Mouse (Mus musculus) adrenal gland, adult 8-10 months (tissue): ENCODE results near the gene Ppil4. TPM values are rescaled to one million over a fixed set of nuclear protein-coding genes. Genes with fewer than 3 reads are reported as not detected.
A peak's percentile ranks its signal among the peaks of the same experiment; 100 is the strongest.

Source experiments
- DNase-seq: peaks from one replicate; pipeline ENCODE4 v3.0.0; 2022
- total RNA-seq, 4 experiments: library from RNA; stranded (reverse); gene quantifications; 2 replicates each; pipeline ENCODE4 v1.2.4; 2022

Gene Ppil4
- total RNA-seq, 4 experiments from 2014 or later: 22.4 to 34.8 (median 27.5) TPM

DNA sequence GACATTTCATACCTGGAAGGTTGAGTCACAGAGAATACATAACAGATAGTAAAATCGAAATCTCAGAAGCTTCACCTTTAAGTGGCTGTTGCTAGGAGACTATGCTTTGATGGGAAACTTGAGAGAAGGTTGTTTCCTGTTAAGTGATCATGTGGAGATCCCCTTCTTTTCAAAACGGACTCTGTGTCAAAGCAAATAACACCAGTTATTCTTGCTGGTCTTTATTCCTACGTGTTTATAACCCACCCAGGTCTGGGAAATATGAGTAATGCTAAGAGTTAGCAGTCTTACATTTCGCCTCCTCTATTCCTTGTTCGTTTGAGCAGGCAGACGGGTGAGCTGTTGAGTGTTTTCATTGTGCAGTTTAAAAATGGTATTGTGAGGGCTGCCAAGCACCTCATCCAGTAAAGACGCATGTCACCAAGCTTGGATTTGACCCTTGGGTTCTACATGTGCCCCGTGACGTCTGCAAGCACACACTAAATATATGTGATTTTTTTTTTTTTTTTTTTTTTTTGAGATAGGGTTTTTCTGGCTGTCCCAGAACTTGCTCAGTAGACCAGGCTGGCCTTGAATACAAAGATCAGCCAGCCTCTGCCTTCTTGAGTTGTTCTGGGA, 32.1 kb downstream of the Ppil4 start:
- no peak for DNase-seq

DNA sequence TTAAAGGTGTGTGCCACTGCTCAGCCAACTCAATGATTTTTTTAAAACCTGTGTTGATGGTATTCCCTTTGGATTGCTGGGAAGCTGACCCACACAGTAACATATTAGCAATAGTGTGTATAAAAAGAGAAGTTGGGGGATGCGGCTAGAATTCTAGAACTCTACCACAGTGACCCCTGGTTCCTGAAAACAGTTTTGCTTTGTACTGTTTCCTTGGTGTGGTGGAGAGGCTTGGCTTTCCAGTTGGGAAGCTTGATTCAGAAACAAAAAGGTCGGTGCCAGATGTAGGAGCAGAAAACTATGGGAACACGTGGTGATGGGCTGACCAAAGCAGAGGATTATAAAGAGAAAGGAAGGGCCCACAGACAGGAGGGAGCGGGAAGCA, 32.6 kb downstream of the Ppil4 start:
- DNase-seq: no peak

DNA sequence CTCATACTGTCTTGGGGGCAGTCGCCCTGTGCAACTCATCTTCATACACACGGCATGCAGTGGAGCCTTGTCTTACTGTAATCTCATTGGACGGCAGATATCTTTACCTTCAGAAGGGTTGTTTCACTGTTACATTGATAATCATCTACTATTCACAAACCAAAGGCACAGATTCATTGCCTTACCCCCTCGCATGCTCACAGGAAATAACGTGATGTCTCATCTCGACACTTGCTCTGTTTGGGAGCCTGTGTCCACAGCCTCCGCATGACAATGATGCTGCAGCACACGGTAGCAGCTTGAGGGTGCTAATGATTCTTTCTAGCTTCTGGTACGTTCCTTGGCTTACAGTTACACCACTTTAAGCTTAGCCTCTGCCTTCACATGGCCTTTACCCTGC, 33.4 kb downstream of the Ppil4 start:
- DNase-seq: no peak

DNA sequence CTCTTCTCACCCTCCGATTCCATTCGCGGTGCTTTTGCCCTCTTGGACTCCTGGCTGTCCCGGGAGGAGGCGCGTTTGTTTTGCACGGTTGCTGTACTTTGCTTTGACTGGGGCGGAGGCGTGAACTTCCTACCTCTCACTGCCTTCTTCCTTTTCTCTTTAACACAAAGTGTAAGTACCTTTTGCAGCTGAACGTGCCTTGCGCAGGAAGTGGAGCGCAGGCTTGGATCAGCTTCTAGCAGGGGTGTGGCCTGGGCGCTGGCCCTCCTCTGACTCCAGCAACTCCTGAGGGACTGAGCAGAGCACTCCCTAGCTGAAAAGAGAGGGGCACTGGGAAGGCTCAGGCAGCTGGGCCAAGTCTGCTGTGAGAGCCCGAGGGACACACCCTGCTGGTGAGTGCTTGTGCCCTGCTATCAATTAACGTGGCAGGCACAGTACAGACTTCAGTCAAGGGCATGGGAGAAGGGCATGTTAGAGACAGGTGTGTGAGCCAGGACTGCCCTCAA, 39.5 kb downstream of the Ppil4 start, which contains the start of gene Zc3h12d:
Gene Zc3h12d (plus strand): TSS at position 300 of the 506 bp plus-strand sequence.
- no peak for DNase-seq

DNA sequence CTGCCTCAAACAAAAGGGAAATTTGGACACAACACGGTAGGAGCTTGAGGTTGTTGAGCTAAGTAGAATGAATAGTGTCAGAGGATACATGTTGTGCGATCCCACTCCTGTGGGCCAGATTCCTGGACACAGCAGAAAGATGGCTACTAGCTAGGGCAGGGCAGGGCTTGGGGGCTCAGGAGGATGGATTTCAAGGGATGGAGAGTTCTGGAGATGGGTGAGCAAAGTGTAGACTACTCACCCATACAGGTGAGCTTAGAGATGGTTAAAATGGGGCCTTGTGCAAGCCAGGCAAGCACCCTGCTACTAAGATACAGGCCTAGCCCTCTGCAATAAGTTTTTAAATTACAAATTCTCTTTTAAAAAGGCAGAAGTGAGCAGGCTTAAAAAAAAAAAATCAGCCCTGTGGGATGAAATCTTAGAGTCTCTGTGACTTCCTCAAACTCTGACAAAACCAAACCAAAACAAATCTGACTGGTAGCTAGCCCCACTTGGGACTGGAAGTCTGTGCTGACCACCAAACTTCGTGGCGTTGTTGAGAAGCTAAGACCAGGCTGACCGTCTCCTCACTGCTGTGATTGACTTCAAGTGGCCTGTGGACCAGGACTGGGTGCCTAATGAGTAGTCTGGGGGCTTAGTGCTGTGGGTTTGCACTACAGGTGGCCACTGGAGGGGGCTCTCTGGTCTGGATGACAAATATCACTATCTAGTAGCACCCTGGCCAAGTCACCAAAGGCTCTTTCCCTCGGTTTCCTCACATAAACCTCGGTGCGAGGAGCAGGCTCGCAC, 40.9 kb downstream of the Ppil4 start:
- no peak for DNase-seq

DNA sequence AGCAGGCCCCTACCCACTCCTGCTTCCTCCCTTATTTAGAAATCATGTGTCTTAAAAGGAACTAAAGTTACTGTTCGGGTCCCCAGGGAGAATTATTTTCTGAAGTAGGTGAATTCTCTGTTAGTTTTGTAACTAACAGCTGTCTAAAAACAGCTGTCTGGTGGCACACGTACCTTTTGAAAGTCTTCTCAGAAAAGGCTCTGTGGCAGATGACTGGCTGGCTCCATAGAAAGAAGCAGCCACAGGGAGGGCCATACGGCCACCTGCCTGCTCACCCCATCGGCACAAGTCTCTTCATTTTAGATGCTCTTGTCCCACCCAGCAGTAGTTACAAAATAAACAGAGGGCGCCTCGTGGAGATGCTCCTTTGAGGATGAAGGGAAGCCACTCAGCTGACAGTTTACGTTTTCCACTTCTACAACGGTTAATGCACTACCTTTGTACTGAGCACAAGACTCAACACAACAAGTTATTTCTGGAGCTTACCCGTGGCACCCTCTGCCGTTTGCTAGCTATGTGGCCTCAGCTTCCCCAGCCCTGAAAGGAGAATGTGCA, 42.1 kb downstream of the Ppil4 start:
- DNase-seq: no peak

DNA sequence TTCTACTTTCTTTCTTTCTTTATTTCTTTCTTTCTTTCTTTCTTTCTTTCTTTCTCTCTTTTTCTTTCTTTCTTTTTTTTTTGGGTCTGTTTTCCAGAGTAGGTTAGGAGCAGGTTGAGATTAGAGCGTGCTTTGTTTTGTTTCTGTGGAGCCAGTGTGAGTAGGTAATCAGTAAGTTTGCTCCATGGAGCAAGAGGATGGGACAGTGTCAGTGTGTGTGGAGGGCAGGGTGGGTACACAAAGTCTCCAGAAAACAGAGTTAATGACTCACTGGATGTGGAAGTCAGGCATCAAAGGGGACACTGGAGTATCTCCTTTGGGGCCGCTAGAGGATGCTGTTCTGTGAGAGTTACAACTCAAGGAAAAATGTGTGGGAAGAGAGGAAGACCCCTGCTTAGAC, 44.2 kb downstream of the Ppil4 start:
- DNase-seq: no peak

DNA sequence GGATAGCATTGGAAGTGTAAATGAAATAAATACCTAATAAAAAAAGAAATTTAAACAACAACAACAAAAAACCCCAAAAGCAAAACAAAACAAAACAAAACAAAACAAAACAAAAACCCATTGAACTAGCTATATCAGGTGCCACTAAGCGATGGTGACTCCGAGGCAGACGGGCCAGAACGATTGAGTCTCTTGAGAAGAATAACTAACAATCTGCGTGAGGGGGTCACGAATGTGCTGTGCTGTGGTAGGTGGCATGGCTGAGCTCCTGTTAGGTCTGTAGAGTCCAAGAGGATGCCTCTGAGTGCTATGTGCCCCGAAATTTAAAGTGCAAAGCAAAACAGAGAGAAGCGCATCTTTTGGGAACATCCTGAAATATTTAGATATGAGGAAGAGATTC, 44.8 kb downstream of the Ppil4 start:
- no peak for DNase-seq

DNA sequence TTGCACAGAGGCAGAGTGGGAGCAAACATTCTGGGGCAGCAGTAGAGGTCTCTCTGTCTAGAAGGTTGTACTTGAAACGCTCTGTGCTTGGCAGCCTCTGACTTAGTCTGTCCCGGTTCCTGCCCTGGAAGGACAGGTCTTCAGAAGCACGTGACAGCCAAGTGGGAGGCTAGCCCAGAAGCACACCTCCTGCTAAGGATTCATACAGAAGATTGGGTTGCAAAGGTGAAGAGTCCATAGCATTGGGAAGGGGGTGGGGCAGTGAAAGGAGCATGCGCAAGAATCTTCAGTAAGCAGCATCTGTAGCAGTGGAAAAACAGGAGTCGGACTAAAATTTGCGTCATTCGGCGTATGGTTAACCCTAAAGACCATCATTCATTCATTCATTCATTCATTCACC, 45.3 kb downstream of the Ppil4 start:
- DNase-seq: no peak

DNA sequence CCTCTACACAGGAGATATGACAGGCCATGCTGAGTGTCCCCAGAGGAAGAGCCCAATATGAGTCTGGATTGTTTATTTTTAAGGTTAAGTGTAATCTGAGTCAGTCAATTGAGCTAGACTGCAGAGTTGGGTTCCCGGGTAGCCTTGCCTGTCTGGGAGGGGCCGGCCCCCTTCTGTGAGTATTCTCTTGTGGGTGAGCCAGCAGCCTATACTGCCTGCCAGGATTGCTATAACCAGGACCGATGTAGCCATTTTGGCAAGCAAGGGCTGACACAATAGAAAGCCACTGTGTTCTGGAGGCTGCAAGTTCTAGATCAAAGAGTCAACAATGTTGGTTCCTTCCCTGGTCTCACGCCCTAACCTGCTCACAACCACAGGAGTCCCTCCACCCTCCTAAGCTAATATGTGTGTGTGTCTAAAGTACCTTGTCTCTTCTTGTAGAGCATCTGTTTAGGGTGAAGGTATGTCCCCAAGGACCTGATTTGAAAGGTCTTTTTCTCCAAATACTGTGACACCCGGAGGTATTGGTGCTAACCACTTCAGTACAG, 46.3 kb downstream of the Ppil4 start:
- no peak for DNase-seq

DNA sequence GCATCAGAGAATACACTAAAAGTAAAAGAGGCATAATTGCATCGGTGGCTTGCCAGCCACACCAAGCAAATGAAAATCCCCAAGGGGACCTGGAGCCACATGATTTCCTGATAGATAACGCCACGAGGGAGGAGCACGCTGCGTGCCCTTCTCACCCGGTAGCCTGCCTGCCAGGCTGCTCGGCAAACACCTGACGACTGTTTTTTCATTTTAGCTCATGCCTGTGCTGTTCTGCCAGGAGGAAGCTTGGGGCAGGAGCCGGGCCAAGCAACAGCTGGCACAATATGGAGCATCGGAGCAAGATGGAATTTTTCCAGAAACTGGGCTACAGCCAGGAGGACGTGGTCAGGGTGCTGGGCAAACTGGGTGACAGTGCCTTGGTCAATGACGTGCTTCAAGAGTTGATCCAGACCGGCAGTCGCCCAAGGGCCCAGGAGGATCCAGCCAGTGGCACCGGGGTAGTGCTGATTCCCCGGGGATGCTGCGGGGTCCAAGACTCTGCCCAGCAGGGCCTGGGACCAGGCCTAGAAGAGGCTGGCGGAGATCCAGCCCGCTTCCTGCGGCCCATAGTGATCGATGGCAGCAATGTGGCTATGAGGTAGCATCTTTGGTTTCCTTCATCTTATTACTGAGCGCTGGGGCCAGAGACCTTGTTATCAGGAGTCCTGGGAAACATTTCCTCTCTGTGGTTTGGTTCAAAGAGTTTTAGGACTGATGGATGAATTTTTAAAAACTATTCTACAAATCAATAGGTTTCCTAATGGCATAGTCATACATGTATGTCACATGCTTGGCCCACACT, 47.1 kb downstream of the Ppil4 start:
- DNase-seq: peak; percentile 25

DNA sequence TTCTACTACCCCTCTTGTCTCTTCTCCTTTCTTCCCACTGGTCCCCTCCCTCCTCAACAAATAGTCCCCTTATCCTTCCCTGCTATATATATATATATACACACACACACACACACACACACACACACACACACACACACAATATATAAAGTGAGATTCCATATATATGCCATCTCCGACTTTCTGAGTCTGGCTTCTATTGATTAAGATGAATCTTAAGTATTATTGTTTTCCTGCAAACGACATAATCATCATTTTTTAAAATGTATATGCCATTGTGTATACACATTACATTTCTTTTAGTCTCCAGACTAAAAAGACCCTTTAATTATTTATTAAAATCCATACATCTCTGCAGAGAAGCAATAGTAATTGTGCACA, 47.7 kb downstream of the Ppil4 start:
- no peak for DNase-seq

DNA sequence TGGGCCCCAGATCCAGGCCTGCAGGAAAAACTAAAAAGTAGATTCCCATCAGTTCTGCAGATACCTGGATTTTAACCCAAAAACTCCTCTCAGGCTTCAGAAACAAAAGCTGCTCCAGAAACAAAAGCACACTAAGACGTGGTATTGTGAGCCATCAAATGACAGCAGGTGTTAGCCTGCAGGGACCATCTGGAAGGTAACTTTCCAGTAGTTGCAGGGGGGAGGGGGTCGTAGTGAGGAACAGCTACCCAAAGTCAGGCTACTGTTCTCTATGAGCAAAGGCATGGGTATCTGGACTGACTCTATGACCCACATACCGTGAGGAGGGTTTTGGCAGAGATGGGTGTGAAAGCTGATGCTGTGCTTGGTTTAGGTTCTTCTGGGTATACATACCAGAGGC, 48.1 kb downstream of the Ppil4 start:
- DNase-seq: no peak

DNA sequence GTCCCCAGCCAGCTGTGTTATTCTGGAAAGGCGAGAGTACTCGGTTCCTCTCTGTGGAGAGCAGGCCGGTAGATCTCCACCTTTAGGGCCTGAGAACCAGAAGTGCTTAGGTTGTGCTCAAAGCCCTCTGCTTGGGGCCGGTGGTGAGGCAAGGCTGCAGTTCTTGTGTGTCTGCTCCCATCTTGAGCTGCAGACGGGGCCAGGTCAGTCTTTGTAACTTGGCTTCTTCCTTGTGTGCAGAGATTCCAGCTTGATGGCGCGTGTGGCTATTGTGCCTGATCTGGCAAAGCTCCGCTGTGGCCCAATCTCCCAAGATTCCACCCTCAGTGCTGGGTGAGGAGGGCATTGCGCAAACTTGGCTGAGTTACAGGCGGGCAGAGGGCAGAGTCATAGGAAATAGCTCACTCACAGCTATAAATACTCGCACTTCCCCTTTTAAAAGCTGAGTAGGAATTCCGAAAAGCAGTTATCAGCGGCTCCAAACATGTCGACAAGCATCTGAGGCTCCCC, 48.9 kb downstream of the Ppil4 start:
- peak; percentile 77 for DNase-seq

DNA sequence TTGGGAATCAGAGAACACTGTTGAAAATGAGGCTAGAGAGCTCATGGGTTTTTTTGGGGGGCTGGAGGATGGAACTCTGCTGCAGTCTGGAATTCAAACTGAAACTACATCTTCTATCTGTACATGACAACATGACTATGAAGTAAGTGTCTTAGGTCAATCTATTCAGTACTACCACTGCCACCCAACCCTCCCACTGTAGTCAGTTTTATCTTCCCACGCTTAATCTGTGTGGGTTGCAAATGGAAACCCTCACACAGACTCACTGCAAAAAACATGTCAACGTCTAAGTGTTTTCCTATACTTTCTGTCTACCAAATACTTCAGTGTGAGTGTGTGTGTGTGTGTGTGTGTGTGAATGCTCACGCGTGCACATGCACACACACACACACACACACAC, 50.5 kb downstream of the Ppil4 start:
- no peak for DNase-seq

DNA sequence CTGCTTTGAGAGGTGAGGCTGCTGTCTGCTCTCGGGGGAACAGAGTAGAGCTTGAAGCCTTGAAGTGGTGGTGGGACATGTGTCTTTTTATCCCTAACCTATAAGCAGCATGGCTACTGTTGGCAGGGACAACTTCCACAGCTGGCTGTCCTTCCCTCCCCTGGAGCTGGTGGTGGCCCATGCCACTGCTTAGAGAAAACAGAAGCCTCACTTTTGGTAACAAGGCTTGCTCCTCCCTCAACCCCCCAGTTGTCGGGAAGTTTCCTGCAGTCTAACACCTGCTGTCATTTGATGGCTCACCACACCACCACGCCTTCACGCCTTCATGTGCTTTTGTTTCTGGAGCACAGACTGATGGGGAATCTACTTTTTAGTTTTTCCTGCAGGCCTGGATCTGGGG, 51.5 kb downstream of the Ppil4 start:
- DNase-seq: no peak

DNA sequence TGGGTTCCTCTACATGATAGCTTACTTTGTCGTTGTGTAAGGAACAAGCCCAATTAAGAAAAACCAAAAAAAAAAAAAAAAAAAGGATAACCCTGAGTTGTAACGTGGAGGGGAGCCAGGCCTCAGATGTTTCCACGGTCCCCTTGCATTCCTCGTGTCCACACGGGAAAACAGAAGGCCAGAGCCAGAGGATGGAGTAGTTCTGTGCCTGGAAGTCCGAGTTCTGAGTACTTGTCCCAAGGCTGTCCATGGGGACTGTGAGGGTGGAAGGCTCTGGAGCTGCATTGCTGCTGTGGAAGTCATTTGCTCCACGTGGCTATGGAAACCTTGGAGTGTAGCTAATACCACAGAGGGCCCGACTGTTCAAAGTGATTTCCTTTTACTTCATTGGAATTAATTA, 52.4 kb downstream of the Ppil4 start:
- DNase-seq: no peak

DNA sequence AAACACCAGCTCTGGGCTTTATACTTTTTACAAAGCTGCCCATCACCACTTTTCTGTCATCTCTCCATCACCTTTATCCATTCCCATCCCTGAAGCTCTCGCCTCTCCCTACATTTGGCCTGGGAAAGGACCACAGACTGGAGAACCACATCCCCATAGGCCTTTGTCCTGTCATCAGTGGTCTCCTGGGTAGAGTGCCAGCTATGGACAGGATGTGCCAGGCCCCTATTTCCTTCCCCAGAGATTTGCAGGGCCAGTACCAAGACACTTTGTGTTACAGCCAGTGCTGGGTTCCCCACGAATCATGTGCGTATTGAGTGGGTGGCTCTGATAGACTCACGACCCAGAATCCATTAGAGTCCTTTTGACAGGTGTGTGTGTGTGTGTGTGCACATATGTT, 53.3 kb downstream of the Ppil4 start:
- DNase-seq: no peak

DNA sequence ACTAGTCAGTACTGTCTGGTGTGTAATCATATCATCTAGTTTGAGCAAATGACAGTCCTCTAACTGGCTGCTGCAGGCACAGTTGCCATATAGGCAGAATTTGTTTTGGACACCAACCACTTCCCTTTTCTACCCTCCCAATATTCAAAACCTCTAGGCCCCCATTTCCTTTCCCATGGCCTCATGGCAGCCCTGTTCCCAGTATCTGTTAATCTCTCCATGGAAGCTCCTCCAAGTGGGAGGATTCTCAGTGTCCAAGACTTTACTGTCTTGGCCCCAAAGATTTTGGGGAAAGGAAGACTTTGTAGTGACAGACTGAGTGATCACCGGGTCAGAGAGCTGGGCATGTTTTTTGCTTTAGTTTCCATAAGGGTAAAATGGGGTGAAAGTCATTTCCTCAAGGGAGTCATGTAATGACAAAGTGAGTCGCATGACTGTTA, 54.5 kb downstream of the Ppil4 start:
- DNase-seq: no peak

DNA sequence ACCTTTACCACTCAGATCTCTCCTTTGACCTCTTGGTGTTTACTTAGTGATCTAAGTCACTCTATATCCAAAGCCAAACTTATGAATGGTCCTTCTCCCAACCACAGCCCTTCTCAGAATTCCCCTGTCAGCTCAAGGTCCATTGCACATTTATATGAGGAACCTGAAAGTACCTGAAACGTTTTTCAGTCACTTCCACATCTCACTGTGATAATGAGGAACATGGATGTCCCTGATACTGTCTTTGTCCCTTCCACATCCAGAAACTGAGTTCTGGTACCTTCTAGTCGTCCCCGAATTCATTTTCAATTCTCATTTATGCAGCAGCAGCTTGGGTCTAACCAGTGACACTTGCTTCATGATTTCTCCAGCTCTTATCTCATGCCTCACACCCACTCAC, 59.2 kb downstream of the Ppil4 start:
- DNase-seq: no peak

DNA sequence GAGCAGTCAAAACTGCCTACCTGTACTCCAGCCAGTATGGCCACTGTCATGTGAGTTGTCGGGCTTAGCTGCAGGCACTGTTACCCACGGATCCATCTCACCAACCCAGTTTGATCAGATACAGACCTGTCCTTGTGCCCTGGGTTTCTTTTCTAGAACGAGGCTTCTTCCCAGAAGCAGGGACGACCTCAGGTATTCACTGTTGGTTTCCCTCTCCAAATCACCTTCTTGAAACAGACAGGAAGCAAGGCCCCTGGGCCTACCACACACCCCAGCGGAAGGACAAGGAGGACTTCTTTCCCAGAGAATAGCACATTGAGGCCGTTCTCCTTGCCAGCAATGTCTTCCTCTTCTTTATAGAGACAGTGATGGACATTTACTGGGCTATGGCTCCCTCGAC, 67.8 kb downstream of the Ppil4 start:
- no peak for DNase-seq

DNA sequence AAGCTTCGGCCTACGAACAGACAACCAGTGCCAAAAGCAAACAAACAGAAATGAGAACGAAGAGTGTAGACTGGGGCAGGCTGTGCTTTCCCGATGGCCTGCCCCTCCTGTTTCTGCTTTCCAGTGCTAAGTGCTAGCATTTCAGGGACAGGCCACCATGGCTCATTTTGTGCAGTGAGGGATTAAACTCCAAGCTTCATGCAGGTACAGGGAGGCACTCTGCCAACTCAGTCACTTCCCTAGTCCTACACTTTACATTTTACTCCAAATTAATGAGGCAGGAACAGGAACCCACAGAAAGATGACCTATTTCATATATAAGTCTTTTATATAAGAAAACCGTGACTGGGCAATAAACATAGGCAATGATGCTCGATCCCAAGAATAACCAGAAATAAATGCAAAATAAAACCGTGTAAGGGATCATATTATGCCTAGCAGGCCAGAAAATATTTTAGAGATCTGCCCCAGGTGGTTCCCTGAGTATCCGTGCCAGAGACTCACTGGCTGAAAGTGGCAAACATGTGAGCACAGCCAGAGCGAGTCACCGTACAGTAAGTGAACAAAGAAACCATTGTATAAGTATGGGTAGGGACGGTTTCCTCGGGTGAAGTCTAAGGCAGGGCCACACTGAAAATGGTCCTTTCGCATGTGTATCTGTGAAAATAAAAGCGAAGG, 68.7 kb downstream of the Ppil4 start:
- no peak for DNase-seq
